Mouse (Mus musculus) CD8-positive naive resting alpha-beta T cell, adult 2 months (primary cell): ENCODE data around the gene Ankrd28.

Experiments
- DNase-seq, 2 experiments: peaks; one replicate each; pipeline ENCODE4 v3.0.0; 2022; ENCODE audit warnings: low read depth in 2 of 2, low spot score in 2 of 2

Ankrd28 gene

DNA sequence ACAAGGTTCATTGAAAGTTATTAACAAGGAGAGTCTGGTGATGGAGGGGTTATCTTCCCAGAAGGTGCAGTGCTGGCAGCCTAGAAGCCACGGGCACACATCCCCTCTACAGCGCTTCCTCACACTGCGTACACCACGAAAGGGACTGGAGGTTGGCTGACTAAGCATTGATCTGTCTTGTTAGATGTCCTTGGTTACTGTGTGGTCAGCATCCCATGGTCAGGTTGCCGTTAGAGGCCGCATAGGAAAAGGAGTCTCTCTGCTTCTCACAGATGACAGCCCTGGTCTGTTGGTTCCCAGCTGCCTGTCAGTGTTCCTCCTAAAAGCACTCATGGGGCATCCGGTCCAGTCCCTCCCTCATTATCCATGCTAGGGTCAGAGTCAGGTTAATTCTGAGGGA lies 179.2 kb downstream of the Ankrd28 start:
- DNase-seq = no peak

DNA sequence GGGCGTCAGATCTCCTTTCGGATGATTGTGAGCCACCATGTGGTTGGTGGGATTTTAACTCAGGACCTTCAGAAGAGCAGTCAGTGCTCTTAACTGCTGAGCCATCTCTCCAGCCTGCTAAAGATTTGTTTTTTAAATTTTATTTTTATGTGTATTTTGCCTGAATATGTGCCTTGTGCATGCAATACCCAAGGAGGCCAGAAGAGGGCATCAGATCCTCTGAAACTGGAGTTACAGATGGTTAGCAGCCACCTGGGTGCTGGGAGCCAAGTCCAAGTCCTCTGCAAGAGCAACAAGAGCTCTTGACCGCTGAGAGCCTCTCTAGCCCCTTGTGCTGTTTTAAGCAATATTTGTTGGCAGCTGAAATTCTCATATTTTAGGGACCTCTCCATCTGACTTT lies 180.1 kb downstream of the Ankrd28 start:
- DNase-seq = no peak
